Mouse (Mus musculus): ENCODE measurements at regions not wholly inside any gene's neighbourhood (a gene's known extent, or its start where the extent isn't known, plus 50 kb on each side); places are given as distances from the start of the nearest gene placed in this dataset.

DNA sequence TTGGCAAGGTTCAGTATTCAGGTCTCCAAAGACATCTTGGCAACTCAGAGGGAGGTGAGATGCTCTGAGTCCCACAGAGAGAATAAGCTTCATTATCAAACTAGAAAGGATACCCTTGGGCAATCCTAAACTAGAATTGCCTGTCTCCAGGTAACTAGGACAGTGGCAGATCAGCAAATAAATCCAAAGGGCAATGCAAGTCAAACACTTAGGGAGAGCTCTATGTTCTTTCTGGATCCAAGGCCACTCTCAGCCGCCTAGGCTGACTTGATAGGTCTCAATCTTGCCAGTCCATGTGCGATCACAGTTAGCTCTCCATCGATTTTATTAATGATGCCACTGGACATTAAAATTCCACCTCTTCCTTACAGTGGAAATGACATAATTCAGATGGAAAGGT lies 432.5 kb downstream of the Epha4 start:
- H3K9me3 ChIP-seq, result no peaks in the 10 kb centered on the region
- DNase-seq (ENCODE audit: extremely low spot score, low spot score), result no peak
- H3K4me3 ChIP-seq, result no peak overlapping the region
- no peak overlapping the region for H3K27ac ChIP-seq
- peaks cover 35% of the 10 kb centered on the region for H3K4me1 ChIP-seq
- no peaks in the 10 kb centered on the region for H3K36me3 ChIP-seq (replicated peaks)
- WGBS, result 86% methylated on average over 3 of the region's 3 CpGs
- H3K27me3 ChIP-seq (ENCODE audit: poor library complexity, severe bottlenecking), result peaks cover 27% of the 10 kb centered on the region

DNA sequence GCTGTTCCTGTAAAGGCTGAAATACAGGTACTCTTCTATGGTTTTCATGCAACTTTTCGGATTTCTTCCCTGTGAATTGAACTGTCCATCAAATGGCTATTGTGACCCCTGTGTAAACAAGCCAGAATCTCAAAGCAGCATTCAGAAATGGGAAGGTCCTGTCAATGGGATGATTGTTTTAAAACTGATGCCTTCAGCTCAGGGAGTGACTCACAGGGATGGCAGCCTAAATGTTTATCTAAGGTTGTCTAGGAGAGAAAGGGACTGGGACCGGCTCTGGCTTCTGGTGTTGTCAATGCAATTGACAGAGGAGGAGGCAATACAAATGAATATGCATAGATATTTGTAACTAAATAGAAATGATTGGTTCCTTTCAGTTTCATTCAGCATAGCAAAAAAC lies 421.3 kb downstream of the Epha4 start:
- H3K9me3 ChIP-seq, result no peaks in the 10 kb centered on the region
- no peak for DNase-seq (ENCODE audit: extremely low spot score, low spot score)
- H3K27ac ChIP-seq, result no peak overlapping the region
- no peaks in the 10 kb centered on the region for H3K36me3 ChIP-seq (replicated peaks)
- H3K4me1 ChIP-seq, result peaks cover 7% of the 10 kb centered on the region; the same call in 1 of the 2 replicates
- WGBS, result 42% methylated on average over 2 of the region's 2 CpGs
- H3K4me3 ChIP-seq, result no peak overlapping the region
- H3K27me3 ChIP-seq (ENCODE audit: poor library complexity, severe bottlenecking), result no peaks in the 10 kb centered on the region

DNA sequence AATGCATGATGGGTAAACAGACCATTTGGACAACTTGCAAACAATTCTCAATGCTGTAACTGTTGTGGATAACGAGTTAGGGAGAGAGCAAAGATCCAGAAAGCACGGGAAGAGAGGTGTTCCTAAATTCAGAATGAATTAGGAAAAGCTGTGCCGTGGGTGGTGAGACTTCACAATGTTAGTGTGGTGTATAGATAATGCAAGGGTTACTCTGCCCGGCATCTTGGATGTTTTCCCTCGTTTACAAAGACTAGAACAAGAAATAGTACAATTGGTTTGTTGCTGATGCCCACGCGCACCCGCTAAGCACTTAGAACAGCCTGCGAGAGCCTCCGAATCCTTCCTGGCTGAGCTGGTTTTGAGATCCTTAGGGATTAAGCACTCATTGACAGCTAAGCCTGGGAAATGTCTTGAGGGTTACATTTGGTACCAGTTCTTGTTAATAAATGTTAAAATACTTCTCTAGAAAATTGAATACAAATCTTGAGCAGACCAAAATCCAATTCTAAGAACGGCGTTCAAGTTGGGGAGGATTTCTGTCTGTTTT lies 413.1 kb downstream of the Epha4 start:
- H3K36me3 ChIP-seq (replicated peaks), result no peaks in the 10 kb centered on the region
- 27% methylated on average over 12 of the region's 12 CpGs for WGBS
- H3K27ac ChIP-seq, result no peak overlapping the region
- no peak overlapping the region; the same call in 1 of the 2 replicates for H3K4me3 ChIP-seq
- no peaks in the 10 kb centered on the region for H3K9me3 ChIP-seq
- peaks cover 45% of the 10 kb centered on the region for H3K27me3 ChIP-seq (ENCODE audit: poor library complexity, severe bottlenecking)
- no peak for DNase-seq (ENCODE audit: extremely low spot score, low spot score)
- H3K4me1 ChIP-seq, result peaks cover 26% of the 10 kb centered on the region

DNA sequence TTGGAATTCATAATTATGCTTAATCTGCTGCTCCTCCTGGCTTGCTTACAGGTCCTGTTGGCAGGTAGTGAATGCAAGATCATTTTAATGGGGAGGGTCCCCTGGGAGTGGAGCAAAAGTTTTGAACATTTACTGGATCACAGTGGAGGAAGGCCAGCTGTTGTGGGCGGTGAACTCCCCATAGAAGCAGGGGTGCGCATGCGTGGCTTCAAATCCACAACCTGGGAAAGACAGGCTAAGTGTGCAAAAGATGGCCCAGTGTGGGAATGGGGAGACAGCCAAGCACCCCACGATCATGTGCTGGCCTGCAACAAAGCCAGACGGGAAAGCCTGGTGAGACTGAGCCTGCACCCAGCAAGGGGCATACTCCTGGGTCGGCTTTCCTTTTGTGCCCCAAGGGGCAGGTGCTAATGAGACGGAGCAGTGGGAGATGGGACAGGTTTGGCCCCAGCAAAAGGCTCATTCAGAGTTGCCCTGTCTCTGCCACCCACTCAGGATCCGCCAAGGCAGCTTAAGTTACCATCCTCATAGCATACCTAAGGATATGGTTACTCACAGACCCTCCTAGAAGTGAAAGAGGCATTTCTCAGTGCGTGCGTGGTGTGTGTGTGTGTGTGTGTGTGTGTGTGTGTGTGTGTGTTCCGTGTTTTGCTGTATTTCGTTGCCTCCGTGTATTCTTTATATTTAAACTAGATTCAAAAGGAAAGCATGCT lies 412.3 kb downstream of the Epha4 start:
- H3K27me3 ChIP-seq (ENCODE audit: poor library complexity, severe bottlenecking), result peaks cover 45% of the 10 kb centered on the region
- no peak overlapping the region; the same call in 1 of the 2 replicates for H3K4me3 ChIP-seq
- 31% methylated on average over 13 of the region's 13 CpGs for WGBS
- no peak for DNase-seq (ENCODE audit: extremely low spot score, low spot score)
- H3K4me1 ChIP-seq, result peaks cover 26% of the 10 kb centered on the region
- H3K36me3 ChIP-seq (replicated peaks), result no peaks in the 10 kb centered on the region
- no peaks in the 10 kb centered on the region for H3K9me3 ChIP-seq
- H3K27ac ChIP-seq, result 0 out of 2 replicates have a peak overlapping the region, but pooled peaks have one; percentile 26

DNA sequence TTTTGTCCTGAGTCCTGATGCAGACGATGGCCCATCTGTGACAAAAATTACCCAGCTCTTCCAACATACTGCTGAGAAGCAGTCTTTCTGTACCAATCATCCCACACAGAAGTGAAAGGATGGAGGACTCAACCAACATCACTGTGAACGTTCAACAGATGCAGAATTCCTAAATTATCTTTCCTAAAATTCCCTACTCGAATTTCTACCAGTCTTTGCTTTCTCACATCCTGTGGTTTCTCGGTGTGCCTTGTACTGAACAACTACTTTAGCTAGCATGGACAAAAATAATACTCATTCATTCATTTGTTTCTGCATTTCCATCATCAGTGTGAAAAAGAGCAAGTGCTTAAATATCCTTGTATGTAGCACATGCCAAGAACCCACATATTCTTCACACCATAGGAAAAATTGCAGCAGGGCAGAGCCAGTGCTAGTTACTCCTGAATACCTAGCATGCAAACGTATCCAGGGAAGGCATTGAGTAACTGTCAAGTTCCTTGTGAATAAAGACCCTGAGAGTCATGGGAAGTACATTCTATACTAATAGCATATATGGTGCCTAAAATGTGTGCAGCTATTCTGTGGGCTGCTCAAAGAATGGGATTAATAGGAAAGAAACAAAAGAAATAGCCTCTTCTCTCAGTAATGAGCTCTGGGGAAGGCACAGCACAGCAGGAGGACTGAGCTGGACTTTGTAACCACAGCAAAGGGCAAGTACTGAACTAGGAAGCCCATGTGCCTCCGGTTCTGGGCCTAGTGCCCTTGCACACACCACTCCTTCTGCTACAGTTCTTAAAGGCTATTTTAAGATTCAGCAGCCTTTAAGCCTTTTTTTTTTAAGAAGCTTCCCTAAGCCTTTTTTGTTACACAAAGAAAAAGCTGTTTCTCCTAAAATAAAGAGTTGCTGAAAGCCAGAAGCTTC lies 404.8 kb downstream of the Epha4 start:
- no peaks in the 10 kb centered on the region for H3K9me3 ChIP-seq
- DNase-seq (ENCODE audit: extremely low spot score, low spot score), result no peak
- H3K36me3 ChIP-seq (replicated peaks), result no peaks in the 10 kb centered on the region
- H3K4me3 ChIP-seq, result no peak overlapping the region
- peaks cover 16% of the 10 kb centered on the region for H3K4me1 ChIP-seq
- 0 out of 2 replicates have a peak overlapping the region, but pooled peaks have one; percentile 37 for H3K27ac ChIP-seq
- WGBS, result 65% methylated on average over 6 of the region's 6 CpGs
- 0 out of 2 replicates have a peak, but pooled peaks cover 11% of the 10 kb centered on the region for H3K27me3 ChIP-seq (ENCODE audit: poor library complexity, severe bottlenecking)

DNA sequence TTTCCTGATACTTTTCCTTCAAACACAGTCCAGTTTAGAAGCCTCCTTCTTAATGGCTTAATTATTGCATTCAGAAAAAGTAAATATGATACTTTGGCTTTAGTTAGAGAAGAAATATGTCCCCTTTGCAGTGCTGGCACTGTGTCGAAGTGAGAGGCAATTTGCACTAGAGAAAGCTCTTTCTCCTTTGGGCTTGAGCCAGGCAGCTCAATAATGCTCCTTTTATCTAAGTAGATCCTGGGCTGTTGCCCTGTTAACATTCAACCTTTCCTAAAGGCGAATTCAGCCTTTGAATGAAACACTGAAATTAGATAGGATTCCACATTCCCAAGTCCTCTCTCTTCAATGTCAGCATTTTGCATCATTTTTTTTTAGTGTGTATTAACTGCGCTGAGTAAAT lies 386.5 kb downstream of the Epha4 start:
- Histone ChIP-seq H3K4me1 (peaks cover 11% of the 10 kb centered on the region), H3K27ac (no peak overlapping the region), H3K4me3 (no peak overlapping the region), H3K27me3 (ENCODE audit: poor library complexity, severe bottlenecking) (no peaks in the 10 kb centered on the region), H3K36me3 (replicated peaks) (no peaks in the 10 kb centered on the region), H3K9me3 (no peaks in the 10 kb centered on the region)
- 55% methylated on average over 3 of the region's 3 CpGs for WGBS
- no peak for DNase-seq (ENCODE audit: extremely low spot score, low spot score)

DNA sequence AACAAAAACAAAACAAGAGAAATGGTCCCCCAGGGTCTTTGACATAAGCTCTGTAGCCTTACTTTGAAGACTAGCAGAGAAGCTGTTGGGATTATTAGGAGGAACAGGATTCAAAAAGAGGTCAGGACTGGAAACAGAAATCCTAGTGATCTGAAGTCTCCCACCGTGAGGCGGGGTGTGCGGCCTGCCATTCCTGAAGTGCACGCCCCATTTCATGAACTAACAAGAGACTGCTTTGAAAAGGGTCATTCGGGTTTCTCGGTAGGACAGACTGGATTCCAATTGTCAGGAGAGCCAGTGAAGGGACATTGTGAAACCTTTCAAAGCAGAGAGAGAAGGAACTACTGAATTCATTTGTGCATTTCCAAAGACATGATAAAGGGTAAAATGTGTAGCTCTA lies 377.2 kb downstream of the Epha4 start:
- Histone ChIP-seq H3K27me3 (ENCODE audit: poor library complexity, severe bottlenecking) (peaks cover 19% of the 10 kb centered on the region; the same call in 1 of the 2 replicates), H3K4me1 (peaks cover 24% of the 10 kb centered on the region), H3K4me3 (no peak overlapping the region), H3K36me3 (replicated peaks) (no peaks in the 10 kb centered on the region), H3K9me3 (no peaks in the 10 kb centered on the region), H3K27ac (no peak overlapping the region)
- DNase-seq (ENCODE audit: extremely low spot score, low spot score), result no peak
- WGBS, result 3% methylated on average over 6 of the region's 6 CpGs

DNA sequence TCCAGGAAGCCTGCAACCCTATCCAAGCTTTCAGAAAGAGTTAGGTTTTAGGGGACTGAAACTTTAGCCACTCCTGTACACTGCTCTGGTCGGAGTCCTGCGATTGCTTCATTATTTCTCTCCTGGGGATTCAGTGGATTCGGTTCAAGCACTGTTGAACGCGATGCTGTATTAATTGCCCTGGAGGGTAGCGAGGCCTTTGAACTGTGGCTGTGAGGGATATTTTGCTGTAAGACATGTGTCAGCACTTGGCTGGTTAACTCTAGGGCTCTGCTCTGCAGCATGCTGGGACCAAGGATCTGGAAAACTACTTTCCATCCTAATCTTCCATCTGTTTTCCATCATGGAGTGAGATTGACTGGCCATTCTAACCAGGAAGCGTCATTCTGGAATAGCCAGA lies 374.0 kb downstream of the Epha4 start:
- H3K4me3 ChIP-seq, result no peak overlapping the region
- no peaks in the 10 kb centered on the region for H3K36me3 ChIP-seq (replicated peaks)
- DNase-seq (ENCODE audit: extremely low spot score, low spot score), result no peak
- H3K4me1 ChIP-seq, result peaks cover 24% of the 10 kb centered on the region
- peaks cover 18% of the 10 kb centered on the region; the same call in 1 of the 2 replicates for H3K27me3 ChIP-seq (ENCODE audit: poor library complexity, severe bottlenecking)
- H3K27ac ChIP-seq, result no peak overlapping the region
- 58% methylated on average over 7 of the region's 7 CpGs for WGBS
- no peaks in the 10 kb centered on the region for H3K9me3 ChIP-seq

DNA sequence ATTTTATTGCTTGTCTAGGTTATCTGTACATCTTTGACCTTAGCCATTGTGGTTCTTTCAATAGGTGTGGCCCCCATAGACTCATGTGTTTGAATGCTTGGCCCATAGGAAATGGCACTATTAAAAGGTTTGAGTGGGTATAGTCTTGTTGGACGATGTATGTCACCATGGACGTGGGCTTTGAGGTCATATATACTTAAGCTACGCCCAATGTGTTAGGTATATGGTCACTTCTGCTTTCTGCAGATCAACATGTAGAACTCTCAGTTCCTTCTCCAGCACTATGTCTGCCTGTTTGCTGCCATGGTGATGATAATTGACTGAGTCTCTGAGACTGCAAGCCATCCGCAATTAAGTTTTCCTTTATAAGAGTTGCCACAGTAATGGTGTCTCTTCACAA lies 366.8 kb downstream of the Epha4 start:
- Histone ChIP-seq H3K27me3 (ENCODE audit: poor library complexity, severe bottlenecking) (no peaks in the 10 kb centered on the region), H3K4me1 (no peaks in the 10 kb centered on the region)
- WGBS, result 96% methylated on average over 4 of the region's 4 CpGs

DNA sequence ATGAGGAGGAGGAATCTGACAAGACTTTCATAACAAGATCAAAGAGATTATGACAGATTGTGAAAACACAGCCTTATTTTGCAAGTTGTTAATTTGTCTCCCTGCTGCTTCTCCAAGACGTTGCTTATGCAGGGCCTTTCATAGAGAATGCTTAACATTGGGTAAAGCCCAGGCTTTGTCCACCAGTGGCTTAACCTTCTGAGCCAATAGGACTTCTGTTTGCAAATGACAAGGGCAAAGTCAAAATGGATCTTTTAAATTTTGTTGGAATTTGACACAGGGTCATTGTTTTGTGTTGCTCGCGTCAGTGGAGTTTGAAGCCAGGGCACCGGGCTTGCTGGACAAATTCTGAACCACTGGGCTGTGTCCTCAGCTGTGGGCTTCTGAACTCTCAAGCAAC lies 346.6 kb downstream of the Epha4 start:
- no peak overlapping the region for H3K4me3 ChIP-seq
- H3K4me1 ChIP-seq, result peaks cover 3% of the 10 kb centered on the region; the same call in 1 of the 2 replicates
- no peak for DNase-seq (ENCODE audit: extremely low spot score, low spot score)
- WGBS, result 72% methylated on average over 4 of the region's 4 CpGs
- no peaks in the 10 kb centered on the region for H3K9me3 ChIP-seq
- H3K27me3 ChIP-seq (ENCODE audit: poor library complexity, severe bottlenecking), result no peaks in the 10 kb centered on the region
- no peaks in the 10 kb centered on the region for H3K36me3 ChIP-seq (replicated peaks)
- H3K27ac ChIP-seq, result no peak overlapping the region

More for the DNA sequence above, 366.8 kb downstream of the Epha4 start:
- H3K9me3 ChIP-seq, result no peaks in the 10 kb centered on the region
- DNase-seq (ENCODE audit: extremely low spot score, low spot score), result no peak
- no peaks in the 10 kb centered on the region for H3K36me3 ChIP-seq (replicated peaks)
- no peak overlapping the region for H3K4me3 ChIP-seq
- H3K27ac ChIP-seq, result no peak overlapping the region

DNA sequence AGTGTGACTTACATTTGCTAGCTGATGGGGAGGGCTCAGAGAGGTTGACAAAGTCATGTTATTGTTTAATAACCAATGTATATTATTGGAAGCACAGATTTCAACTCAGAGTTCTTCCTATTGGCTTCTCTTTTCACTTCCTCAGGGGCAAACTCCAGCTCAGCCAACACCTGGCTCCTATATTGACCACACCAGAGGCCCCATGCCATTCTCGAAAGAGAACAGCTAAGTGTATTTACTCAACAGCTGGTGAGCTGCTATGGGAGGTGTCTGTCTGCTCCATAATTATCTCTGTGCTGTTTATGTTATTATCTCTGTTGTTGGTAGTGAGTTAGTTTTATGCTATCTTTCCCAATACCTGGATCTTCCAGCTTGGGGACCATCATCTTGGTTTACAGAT lies 342.4 kb downstream of the Epha4 start:
- 87% methylated on average over 1 of the region's 1 CpGs for WGBS
- H3K27ac ChIP-seq, result no peak overlapping the region

DNA sequence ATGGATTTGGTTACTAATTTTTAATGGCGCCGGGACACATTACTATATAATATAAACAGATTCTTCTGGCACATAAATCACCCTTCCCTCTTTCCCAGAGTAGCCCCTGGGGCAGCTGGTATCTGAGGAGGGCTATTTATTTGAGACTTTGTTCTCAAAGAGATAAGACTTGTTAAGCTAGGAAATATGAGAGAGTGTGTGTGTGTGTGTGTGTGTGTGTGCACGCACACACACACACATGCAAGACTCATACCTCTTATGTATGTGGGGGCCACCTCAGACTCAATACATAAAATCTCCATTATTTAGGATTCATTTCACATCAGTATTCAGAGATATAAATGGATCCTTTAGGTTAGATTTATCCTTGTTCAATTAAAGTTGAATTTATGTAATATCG lies 340.1 kb downstream of the Epha4 start:
- Histone ChIP-seq H3K27me3 (ENCODE audit: poor library complexity, severe bottlenecking) (no peaks in the 10 kb centered on the region), H3K4me3 (no peak overlapping the region), H3K9me3 (no peaks in the 10 kb centered on the region), H3K27ac (no peak overlapping the region), H3K4me1 (no peaks in the 10 kb centered on the region), H3K36me3 (replicated peaks) (no peaks in the 10 kb centered on the region)
- DNase-seq (ENCODE audit: extremely low spot score, low spot score), result no peak
- 93% methylated on average over 4 of the region's 4 CpGs for WGBS

More for the DNA sequence above, 342.4 kb downstream of the Epha4 start:
- no peaks in the 10 kb centered on the region for H3K9me3 ChIP-seq
- no peaks in the 10 kb centered on the region for H3K27me3 ChIP-seq (ENCODE audit: poor library complexity, severe bottlenecking)
- no peak overlapping the region for H3K4me3 ChIP-seq
- H3K36me3 ChIP-seq (replicated peaks), result no peaks in the 10 kb centered on the region
- peaks cover 3% of the 10 kb centered on the region; the same call in 1 of the 2 replicates for H3K4me1 ChIP-seq
- no peak for DNase-seq (ENCODE audit: extremely low spot score, low spot score)

Data from forebrain, embryonic 10.5 days (tissue).